Mouse (Mus musculus): ENCODE measurements around the gene Cyth2.

DNA sequence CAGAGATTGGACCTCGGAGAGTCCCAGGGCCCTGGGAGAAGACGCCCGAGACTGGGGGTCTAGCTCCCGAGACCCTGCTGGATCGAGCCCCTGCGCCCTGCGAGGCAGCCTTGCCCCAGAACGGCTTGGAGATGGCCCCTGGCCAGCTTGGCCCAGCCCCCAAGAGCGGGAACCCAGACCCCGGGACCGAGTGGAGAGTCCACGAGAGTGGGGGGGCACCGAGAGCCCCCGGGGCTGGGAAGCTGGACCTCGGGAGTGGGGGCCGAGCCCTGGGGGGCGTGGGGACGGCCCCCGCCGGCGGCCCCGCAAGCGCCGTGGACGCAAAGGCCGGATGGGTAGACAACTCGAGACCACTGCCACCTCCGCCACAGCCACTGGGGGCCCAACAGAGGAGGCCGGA is 19.4 kb downstream of the Cyth2 start:
- TF ChIP-seq POLR2A (IDR thresholded peaks at IDR 0.05; ENCODE audit: low read depth, low read length) (no peak), CTCF (IDR thresholded peaks at IDR 0.05; ENCODE audit: extremely low read depth, insufficient read depth, insufficient read length, insufficient replicate concordance) (no peak)
